Mouse (Mus musculus) E14TG2a.4 (cell line): Measurements from ENCODE around the gene Car12.

Experiments used
- CTCF ChIP-seq: conservative IDR thresholded peaks from 2 replicates; pipeline ENCODE4 v1.5.1; 2014; ENCODE audit warnings: low read length
- NANOG ChIP-seq: IDR thresholded peaks from 2 replicates; pipeline ENCODE4 v1.6.1; 2014; ENCODE audit warnings: borderline replicate concordance, low read length, mixed read lengths
- POU5F1 ChIP-seq: IDR thresholded peaks from 2 replicates; pipeline ENCODE4 v1.6.1; 2014; ENCODE audit warnings: low read length, borderline replicate concordance

GRCm38 (mm10) chr9:66727333-66727732 is 13.8 kb downstream of the Car12 start:
- no peak for TF ChIP-seq CTCF
- no peak for TF ChIP-seq NANOG
- TF ChIP-seq POU5F1, result peak; percentile 9; the same call in 1 of the 2 replicates
